In genomic region chr16:8758979-8759378, GRCm38 (mm10) we compare ENCODE assay signal across 22 mouse cellular contexts.
"Had no signal": no experiment of that assay in that cellular context is flagged by ENCODE, and none has a peak within 500 bp of the region (broad histone marks: within the 10 kb centered on the region; RNA-seq: fewer than 3 reads in every experiment).

No protein-coding gene starts in this region.

- H3K4me3 ChIP-seq: limb, embryonic 10.5 days; limb, embryonic 13.5 days; megakaryocyte, embryonic 14.5 days; midbrain, embryonic 10.5 days; midbrain, embryonic 13.5 days; myocyte; neural tube, embryonic 13.5 days; stomach, embryonic 15.5 days had no signal

- H3K4me1 ChIP-seq: limb, embryonic 10.5 days; limb, embryonic 13.5 days; megakaryocyte, embryonic 14.5 days; stomach, embryonic 15.5 days had no signal

- H3K27me3 ChIP-seq: limb, embryonic 13.5 days; midbrain, embryonic 13.5 days; neural tube, embryonic 13.5 days; stomach, embryonic 15.5 days had no signal

- H3K4me2 ChIP-seq: limb, embryonic 13.5 days; lung, embryonic 14.5 days; midbrain, embryonic 13.5 days; neural tube, embryonic 13.5 days; stomach, embryonic 15.5 days had no signal

- H3K27ac ChIP-seq: limb, embryonic 10.5 days; limb, embryonic 13.5 days; macrophage; midbrain, embryonic 10.5 days; midbrain, embryonic 13.5 days; neural tube, embryonic 13.5 days; stomach, embryonic 15.5 days had no signal

- H3K36me3 ChIP-seq: limb, embryonic 10.5 days; limb, embryonic 13.5 days; midbrain, embryonic 10.5 days; midbrain, embryonic 13.5 days; neural tube, embryonic 13.5 days; stomach, embryonic 15.5 days had no signal

- H3K9ac ChIP-seq: limb, embryonic 13.5 days; lung, embryonic 14.5 days; midbrain, embryonic 13.5 days; neural tube, embryonic 13.5 days; stomach, embryonic 15.5 days had no signal

- DNase-seq: kidney, adult 18-20 months; kidney, adult 9 months; kidney, postnatal 14 days; kidney, postnatal 4 days; layer of hippocampus, adult 9-11 months; lung, embryonic 14.5 days; right cerebral cortex, postnatal 14 days; spleen, adult 18-20 months; thymus, postnatal 25 days had no signal

- H3K9me3 ChIP-seq: limb, embryonic 10.5 days; limb, embryonic 13.5 days; megakaryocyte, embryonic 14.5 days; midbrain, embryonic 10.5 days; midbrain, embryonic 13.5 days; neural tube, embryonic 13.5 days; stomach, embryonic 15.5 days had no signal

- ATAC-seq: inflammation-experienced regulatory T-cells, adult 6 months; intestine, embryonic 16.5 days; lung, postnatal 0 days; midbrain, embryonic 13.5 days; midbrain, embryonic 16.5 days had no signal
